Mouse (Mus musculus) right cerebral cortex, postnatal 25 days (tissue): ENCODE results near the gene AI467606.
"Not testable (repeated sequence)": the region's sequence is repeated elsewhere in the genome, so short reads cannot be mapped to it uniquely, and the experiment has no call there.

Source experiments
- DNase-seq: peaks from one replicate; pipeline ENCODE4 v3.0.0; 2022

Gene AI467606

GRCm38 (mm10) chr7:127091114-127091896, at the start of gene AI467606:
TSS of gene AI467606 (plus strand) at chr7:127091359.
- DNase-seq, result no peak

- peak; percentile 87 for DNase-seq
Measured at GRCm38 (mm10) chr7:127041851-127042672, 49.1 kb upstream of the AI467606 start, which contains the start of gene Kif22. TSS of gene Kif22 (minus strand) at chr7:127042471.

GRCm38 (mm10) chr7:127055026-127055585, 36.1 kb upstream of the AI467606 start:
- peak; percentile 34 for DNase-seq

- no peak for DNase-seq
Measured at GRCm38 (mm10) chr7:127065538-127065937, 25.6 kb upstream of the AI467606 start.

- DNase-seq, result no peak
Measured at GRCm38 (mm10) chr7:127066317-127066716, 24.8 kb upstream of the AI467606 start.

GRCm38 (mm10) chr7:127070871-127071413, 20.2 kb upstream of the AI467606 start:
- DNase-seq, result no peak

- no peak for DNase-seq
Measured at GRCm38 (mm10) chr7:127073221-127073620, 17.9 kb upstream of the AI467606 start.

GRCm38 (mm10) chr7:127076188-127076587, 15.0 kb upstream of the AI467606 start:
- DNase-seq, result no peak

- DNase-seq, result no peak
Measured at GRCm38 (mm10) chr7:127077692-127078091, 13.5 kb upstream of the AI467606 start.

- DNase-seq, result no peak
Measured at GRCm38 (mm10) chr7:127080045-127080444, 11.1 kb upstream of the AI467606 start.

GRCm38 (mm10) chr7:127082271-127082670, 8.9 kb upstream of the AI467606 start:
- DNase-seq, result no peak

- DNase-seq, result no peak
Measured at GRCm38 (mm10) chr7:127082995-127083394, 8.2 kb upstream of the AI467606 start.

GRCm38 (mm10) chr7:127083689-127084088, 7.5 kb upstream of the AI467606 start:
- no peak for DNase-seq

- no peak for DNase-seq
Measured at GRCm38 (mm10) chr7:127084794-127085193, 6.4 kb upstream of the AI467606 start.

- DNase-seq, result not testable (repeated sequence)
Measured at GRCm38 (mm10) chr7:127085751-127086150, 5.4 kb upstream of the AI467606 start.

- not testable (repeated sequence) for DNase-seq
Measured at GRCm38 (mm10) chr7:127087278-127088010, 3.7 kb upstream of the AI467606 start, which contains the start of gene Zg16. TSS of gene Zg16 (minus strand) at chr7:127087328.

GRCm38 (mm10) chr7:127088083-127088482, 3.1 kb upstream of the AI467606 start:
- no peak for DNase-seq

- no peak for DNase-seq
Measured at GRCm38 (mm10) chr7:127088901-127089845, 2.0 kb upstream of the AI467606 start.

- no peak for DNase-seq
Measured at GRCm38 (mm10) chr7:127090154-127091113, 725 bp upstream of the AI467606 start.

- no peak for DNase-seq
Measured at GRCm38 (mm10) chr7:127093914-127094313, 2.8 kb downstream of the AI467606 start.
